Mouse (Mus musculus) gastrocnemius, postnatal 4 days (tissue): Measurements from ENCODE around the gene Nek1. TPM values are rescaled to one million over a fixed set of nuclear protein-coding genes. Genes with fewer than 3 reads are reported as not detected.

Source experiments
- DNase-seq, 2 experiments: peaks; one replicate each; pipeline ENCODE4 v3.0.0; 2021 to 2022; ENCODE audit warnings: low spot score in 2 of 2, mixed read lengths in 2 of 2
- total RNA-seq, 2 experiments: library from RNA; stranded (reverse); gene quantifications; 2 replicates each; pipeline ENCODE4 v1.2.3; 2021

The Nek1 gene
- total RNA-seq, 2 experiments from 2014 or later = 9.7 to 10.3 TPM

DNA sequence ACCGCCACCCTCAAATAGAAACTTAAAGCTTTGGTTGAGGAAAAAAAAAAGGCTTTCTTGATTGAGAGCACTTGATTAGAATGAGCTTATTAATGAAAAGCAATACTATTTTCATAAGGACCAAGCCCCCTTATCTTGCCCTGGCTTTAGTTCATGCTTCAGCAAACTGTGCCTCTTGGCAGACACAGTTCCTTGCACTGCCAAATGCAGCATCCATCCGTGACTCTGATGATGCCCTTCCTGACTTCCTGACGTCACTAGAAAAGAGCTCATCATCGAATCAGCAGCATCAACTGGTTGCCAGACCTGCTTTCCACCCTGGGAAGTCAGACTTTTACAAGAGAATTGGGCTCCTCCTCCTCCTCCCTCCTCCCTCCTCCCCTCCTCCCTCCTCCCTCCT is 157.6 kb downstream of the Nek1 start:
- no peak for DNase-seq

GRCm38 (mm10) chr8:61156406-61156805 is 163.4 kb downstream of the Nek1 start:
- DNase-seq = no peak

GRCm38 (mm10) chr8:61158540-61158939 is 165.5 kb downstream of the Nek1 start:
- no peak for DNase-seq

GRCm38 (mm10) chr8:61161461-61162185 is 168.6 kb downstream of the Nek1 start:
- no peak for DNase-seq

GRCm38 (mm10) chr8:61162186-61162566 is 169.2 kb downstream of the Nek1 start:
- DNase-seq = no peak

DNA sequence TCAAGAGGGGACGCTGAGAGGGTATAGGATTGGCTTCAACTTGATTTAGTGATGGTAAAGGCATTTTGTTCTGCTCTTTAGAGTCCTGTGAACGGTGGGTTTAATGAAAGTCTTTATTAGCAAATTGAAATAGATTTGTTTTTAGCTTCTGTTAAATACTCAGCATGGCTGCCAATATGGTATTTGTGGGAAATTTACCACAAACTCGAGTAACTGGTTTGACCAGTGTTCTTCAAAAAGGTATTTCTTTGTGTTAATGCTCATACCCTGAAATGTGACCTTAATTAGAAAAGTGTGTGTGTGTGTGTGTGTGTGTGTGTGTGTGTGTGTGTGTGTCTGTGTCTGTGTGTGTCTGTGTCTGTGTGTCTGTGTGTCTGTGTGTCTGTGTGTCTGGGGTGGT is 178.6 kb downstream of the Nek1 start:
- DNase-seq = no peak

- DNase-seq = no peak
These were observed 181.0 kb downstream of the Nek1 start for GRCm38 (mm10) chr8:61173921-61174492.

GRCm38 (mm10) chr8:61175876-61176275 is 182.9 kb downstream of the Nek1 start:
- DNase-seq = no peak

GRCm38 (mm10) chr8:61177680-61178593 is 184.9 kb downstream of the Nek1 start:
- no peak for DNase-seq

GRCm38 (mm10) chr8:61178594-61179140 is 185.7 kb downstream of the Nek1 start:
- DNase-seq = peak in 1 of 2 experiments; percentile 15

Other genes starting within 250 kb of the Nek1 start
- 10 to 100 TPM; 24.3 to 26.8 TPM for gene Hpf1, start 102.8 kb upstream of the Nek1 start, total RNA-seq
- 10 to 100 TPM; 18.6 to 20.0 TPM for gene Clcn3, start 9.9 kb upstream of the Nek1 start, total RNA-seq
- gene Sh3rf1, start 230.7 kb downstream of the Nek1 start, total RNA-seq = 10 to 100 TPM; 10.6 to 12.3 TPM